Mouse (Mus musculus) c-Kit-positive CD71-positive TER-119-negative erythroid progenitor cells, embryonic 14.5 days (primary cell): Measurements from ENCODE around the gene Tnrc18.

Source experiments
- DNase-seq: peaks from one replicate; pipeline ENCODE4 v3.0.0-alpha.2; 2013; ENCODE audit warnings: low read depth

Tnrc18 gene

DNA sequence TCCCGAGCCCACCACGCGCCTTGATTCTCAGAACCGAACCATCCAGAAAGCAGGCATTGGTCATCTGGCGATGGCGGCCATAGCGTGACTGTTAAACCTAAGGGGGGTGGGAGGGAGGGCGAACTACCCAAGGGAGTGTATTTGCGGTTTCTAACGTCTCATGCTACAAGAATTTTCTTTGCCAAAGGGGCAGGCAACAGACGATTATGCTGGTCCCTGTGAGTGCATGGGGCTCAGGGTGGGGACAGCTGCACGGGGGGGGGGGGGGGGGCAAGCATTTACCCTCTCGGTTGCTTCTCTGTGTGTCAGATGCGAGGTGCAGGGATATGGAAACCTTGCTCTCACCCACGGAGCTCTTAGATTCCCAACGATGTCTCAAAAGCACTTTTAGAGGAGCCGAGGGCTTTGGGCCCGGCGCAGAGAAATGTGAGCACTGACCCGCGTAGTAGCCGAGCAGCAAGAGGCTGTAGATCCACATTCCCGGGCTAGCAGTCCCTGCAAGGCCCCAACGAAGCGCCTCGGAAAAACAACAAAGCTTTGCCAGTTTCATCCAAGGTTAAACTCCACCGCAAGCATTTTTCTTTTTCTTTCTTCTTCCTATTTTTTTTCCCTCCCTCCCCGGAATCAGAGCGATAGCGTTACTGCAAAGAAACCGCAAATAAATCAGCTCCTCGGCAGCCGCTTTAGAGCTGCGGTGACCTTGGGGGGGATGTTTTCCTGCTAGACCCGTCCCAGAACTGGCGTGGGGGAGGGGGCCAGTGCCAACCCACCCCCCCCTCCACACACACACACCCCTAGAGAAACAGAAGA is 5.0 kb upstream of the Tnrc18 start:
- DNase-seq, result no peak

GRCm38 (mm10) chr5:142821974-142822285 is 4.5 kb upstream of the Tnrc18 start:
- DNase-seq, result no peak

- no peak for DNase-seq
These were observed 4.0 kb upstream of the Tnrc18 start for GRCm38 (mm10) chr5:142821266-142821973.

DNA sequence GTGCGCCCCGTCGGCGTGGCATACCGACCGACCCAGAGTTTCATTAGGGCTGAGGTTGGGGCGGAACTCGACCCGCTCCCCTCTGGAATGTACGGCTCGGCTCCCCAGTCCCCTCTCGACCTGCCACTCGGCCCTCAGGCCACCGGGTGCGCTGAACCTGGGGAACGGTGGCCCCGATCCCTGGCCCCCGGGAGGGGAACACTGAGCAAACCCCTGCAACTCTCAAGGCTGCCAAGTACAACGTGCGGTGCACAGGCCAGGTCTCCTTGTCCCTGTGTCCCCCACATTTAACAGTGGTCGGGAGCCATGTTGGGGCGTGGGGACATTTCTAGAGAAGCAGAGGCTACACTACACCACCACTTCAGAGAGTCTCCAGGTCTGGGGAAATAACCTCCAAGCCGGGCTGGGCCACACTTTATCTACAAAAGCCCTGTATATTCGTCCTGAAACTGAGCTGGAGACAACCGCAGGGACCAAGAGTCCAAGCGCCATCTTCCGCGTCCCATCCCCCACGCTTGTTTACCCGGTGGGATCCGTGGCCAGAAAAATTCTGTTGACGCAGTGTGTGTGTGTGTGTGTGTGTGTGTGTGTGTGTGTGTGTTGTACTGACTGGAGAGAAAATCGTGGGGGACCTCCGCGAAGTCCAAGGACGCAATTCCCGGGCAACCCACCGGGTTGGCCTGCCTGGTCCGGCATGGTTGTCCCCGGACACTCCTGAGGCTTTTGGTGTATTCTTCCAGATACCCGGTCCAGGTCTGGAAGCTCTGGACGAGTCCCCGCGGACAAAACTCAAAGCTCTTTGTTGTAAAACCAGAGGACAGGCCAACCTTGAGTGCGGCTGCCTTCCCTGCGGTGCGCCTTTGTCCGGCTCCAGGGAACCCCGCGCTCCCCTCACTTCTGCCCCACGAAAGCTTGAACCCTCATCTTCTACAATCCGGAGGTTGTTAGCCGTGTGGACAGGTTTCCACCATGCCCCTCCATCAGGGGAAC is 3.1 kb upstream of the Tnrc18 start:
- no peak for DNase-seq

DNA sequence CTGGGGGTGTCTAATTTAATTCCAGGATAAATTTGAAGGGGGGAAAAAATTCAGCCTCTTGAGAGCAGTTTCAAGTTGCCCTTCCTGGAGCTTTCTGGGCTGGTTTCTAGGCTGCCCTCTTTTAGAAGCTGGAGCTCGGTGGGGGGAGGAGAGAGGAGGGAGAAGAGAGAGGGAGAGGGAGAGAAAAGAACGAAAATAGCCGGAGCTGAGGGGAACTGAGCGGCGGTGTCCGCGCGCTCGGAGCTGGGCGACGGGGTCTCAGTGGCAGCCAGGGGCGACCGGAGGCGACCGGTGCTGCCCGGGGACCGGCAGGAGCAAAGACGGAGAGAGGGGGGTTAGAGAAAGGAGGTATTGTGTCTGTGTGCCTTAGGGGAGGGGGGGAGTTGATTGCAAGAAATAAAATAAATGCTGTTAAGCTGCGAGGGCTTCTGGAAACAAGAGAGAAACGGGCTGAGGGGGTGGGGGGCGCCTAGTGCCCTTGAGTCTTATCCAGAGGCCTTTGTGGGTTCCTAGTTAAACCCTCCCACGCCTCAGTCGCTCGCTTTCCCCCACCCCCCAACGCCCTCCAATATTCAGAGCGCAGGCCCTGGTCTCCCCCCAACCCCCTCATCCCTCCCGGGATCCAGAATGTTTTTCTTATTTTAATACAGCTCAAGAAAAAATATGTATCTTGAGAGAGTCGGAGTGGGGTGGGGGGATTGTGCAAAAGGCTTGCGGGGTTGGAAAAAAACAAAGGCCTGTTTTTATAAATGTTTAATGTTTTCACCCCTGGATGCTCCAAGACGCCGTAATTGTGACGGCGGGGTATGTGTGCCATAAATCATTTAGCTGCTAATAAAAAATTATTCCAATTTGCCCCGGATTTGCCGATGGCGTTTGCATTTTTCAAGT is 2.2 kb upstream of the Tnrc18 start:
- DNase-seq, result no peak

DNA sequence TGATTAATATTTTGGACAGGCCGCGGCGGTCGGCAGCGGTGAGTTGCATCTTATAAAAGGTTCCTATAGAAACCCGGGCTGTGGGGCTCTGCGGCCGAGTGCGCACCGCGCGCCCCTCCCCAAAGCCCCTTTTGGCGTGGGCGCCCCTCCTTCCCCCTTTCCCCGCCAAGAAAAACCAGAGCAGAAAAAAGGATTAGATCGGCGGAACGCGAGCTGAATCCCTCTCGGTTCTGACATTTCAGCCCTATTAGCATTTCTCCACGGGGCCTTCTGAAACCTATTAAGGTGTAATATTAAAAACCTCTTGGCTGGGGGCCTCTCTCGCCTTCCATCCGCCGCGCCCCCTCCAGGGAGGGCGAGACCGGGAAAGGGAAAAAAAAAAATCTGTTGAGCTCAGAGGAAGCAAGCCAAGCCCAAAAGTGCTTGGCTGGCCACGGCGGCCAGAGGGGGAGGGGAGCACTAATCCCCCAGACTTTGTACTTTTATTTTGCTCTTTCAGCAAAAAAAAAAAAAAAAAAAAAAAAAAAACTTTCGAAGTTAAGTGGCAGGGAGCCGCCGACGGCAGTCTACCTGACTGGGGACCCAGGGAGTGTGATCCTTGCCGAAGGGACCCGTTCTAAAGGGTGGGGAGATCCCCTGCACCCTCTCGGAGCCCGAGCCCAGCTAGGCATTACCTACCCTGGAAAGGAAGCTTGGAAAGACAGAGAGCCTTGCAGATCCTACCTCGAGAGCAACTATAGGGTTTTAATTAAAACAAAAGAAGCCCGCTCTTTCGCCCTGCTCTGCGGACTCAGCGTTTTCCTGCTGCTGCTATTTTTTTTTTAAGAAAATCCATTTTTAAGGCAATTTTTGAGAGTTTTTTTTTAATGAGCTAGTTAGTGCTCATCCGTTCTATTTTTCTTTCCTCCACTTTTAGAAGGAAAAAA is 1.2 kb upstream of the Tnrc18 start:
- DNase-seq, result no peak

DNA sequence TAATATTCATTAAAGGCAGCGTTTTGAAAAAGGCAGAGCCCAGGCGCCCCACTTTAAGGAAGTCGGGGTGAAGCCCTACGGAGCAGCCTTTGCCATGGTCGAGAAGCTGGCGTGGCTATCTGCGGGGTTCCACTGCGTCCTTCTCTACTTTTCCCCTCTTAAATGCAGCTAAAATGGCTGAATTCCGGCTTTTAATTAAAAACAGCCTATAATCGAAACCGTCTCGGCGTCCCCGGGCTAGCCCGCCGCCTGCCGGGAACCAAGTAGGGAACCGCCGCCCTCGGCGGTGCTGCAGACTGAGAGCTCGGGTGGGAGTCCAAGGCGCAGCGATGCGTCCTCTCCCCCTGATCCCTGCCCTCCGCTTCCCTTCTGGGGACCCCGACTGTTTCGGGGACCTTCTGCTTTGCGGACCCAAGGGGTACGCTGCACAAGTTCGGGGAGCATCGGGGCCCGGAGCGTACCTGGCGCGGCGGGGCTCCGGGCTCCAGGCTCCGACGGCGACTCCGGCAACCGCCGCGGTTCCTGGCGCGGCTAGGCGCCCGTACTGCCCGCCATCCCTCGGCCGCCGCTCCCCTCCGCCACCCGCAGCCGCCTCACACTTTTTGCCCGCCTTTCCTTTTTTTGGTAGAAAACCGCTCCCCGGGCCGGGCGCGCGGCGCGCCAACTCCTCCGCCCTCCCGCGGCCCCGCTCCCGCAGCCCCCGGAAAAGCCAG is 495 bp downstream of the Tnrc18 start:
- DNase-seq, result no peak

DNA sequence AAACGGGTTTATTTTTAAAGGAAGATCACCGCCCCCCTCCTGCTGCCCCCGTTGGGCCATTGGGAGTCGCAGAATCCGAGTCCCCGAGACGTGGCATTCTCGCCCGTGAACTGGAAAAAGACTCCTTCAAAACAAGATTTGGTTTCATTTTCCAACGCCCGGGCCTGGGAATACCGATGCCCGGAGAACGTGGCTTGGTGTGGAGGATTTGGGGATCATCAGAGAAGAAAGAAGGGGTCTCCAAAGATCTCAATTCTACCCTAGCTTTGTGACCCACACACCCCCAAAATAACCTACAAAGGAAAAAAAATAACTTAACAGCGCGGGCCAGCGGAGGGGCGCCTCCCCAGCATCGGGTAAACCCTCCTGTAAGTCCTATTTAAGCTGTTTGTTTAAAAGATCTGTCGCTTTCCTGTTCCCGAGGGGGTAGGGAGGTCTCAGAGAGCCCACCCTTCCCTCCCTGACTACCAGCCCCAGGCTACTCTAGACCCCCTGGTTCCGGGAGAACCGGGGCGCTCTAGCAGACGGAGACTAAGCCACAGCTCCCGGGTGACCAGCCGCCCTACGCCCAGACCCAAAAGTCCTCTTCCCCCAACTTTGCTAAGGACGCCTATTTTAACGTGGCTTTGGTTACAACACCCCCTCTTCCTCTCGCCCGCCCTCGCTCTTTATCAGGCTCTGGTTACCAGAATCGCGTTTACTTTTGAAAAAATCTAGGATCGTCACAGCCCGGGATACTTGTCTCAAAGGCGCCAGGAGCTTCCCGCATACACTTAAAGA is 1.2 kb downstream of the Tnrc18 start:
- DNase-seq, result no peak

DNA sequence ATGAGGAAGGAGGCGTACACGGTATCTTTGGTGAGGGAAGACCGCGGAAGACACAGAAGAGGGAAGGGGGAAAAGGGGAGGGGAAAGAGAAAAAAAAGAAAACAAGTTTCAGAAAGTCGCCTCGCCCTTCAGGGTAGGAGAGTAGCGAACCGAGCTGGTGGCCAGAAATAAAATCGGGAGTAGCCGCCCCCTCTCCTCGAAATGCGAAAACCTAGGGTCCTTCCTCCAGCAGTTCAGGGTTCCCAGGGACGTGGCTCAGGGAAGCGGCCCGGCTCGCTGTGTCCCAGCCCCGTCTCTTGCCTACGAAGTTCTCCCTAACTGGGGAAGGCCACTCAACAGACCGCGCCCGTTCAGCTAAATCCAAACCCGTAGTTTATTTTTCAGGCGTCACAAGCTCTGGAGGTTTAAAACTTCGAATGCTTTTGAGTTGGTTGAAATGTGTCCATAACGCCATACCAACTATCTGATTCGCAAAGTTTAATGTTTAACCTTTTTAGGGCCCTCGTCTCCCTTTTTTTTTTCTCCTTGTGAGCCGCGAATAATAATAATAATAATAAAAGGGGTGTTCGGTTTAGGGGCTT is 2.0 kb downstream of the Tnrc18 start:
- DNase-seq, result no peak

DNA sequence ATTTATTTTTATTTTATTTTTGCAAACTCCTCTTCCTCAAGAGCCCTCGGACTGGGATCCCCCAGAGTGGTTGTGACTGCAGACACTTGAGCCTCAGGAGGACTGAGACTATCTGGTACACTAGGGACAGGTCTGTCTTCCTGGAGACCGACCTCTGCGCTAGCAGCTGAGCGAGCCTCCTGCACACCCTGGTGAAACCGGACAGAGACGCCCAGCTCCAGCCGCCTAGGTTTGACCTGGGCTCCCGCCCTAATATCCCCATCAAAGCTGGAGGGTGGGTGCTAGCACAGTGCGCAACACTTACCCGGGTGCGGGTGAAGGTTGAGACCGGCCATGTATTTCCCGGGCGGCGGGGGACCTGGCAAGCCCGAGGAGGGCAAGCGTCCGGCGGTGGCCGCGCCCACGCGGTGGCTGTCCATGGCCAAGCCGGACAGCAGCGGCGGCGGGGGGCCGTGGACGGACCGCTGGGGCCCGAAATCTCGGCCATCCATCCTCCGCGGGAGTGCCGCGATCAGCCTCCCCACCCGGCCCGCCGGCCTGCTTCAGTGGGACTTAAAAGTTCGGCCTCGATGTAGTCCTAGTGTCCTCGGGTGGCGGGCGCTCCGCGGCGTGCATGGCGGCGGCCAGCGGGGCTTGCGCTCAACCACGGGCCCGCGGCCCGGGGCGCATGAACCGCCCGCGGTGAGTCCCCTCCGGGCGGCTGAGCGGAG is 2.6 kb downstream of the Tnrc18 start:
- no peak for DNase-seq

GRCm38 (mm10) chr5:142814161-142814651 is 3.3 kb downstream of the Tnrc18 start:
- no peak for DNase-seq

DNA sequence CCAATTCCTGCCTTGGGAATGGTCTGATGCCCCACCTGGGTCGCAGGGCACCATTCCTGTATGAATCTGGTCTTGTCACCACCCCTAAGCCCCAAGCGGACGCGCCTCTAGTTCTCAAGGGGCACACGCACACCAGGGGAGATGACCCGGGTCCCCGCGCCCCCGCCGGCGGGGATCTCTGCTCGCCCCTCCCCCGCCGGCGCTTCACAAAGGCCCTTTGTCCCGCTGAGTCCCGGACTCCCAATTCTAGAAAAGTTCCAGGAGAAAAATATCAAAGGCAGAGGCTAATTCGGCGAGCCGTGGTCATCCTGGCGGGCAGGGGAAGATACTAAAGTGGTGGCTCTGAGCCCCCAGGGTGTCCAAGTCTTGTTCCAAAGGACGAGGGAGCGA is 3.7 kb downstream of the Tnrc18 start:
- no peak for DNase-seq

DNA sequence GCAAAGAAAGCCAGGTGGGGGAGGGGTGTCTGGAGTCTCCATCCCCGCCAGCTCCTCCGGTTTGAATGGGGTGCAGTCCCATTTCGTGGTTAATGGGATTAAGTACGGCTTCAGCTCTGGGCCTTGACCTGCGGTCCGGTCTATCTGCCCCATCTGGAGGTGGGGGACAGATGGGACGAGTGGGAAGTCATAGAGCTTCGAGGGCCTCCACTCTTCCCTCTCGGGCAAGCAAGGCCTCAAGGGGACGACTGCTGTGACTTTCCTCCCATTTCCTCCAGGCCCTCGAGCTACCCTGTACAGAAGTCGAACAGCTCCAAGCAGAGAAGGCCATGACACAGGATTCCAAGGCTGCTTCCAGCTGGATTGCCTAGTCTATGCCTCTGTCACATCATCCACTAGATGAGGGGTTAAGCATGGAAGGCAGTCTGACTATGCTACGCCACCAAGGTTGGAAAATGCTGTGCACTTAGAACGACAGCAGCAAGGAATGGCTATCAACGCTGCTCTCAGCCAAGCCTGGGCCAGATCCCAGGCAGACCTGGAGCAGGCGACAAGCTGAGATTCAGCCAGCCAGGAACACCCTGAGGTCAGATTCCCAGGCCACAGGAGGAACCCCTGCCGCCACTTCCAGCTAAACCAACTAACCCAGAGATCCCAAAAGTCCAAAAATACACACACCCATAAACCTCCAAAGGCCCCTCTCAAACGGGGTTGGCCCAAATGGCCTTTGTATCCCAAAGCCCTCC is 4.3 kb downstream of the Tnrc18 start:
- no peak for DNase-seq

DNA sequence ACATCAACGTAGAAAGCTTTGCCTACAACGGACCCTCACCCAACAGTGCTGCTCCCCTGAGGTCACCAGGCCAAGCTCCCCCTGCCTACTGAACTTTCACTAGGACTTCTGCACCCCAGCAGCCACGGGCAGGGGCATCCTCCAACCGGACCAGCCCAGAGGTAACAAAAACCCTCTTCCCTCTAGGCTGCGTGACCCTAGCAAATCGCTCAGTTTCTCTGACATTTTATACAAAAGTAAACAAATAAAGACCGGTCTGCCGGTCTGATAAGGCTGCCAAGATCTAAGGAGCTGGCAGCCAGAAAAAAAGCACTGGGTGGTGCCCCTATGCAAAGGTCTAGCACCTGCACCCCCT is 4.9 kb downstream of the Tnrc18 start:
- DNase-seq, result no peak

- DNase-seq, result no peak
These were observed 5.5 kb downstream of the Tnrc18 start for GRCm38 (mm10) chr5:142811870-142812443.

DNA sequence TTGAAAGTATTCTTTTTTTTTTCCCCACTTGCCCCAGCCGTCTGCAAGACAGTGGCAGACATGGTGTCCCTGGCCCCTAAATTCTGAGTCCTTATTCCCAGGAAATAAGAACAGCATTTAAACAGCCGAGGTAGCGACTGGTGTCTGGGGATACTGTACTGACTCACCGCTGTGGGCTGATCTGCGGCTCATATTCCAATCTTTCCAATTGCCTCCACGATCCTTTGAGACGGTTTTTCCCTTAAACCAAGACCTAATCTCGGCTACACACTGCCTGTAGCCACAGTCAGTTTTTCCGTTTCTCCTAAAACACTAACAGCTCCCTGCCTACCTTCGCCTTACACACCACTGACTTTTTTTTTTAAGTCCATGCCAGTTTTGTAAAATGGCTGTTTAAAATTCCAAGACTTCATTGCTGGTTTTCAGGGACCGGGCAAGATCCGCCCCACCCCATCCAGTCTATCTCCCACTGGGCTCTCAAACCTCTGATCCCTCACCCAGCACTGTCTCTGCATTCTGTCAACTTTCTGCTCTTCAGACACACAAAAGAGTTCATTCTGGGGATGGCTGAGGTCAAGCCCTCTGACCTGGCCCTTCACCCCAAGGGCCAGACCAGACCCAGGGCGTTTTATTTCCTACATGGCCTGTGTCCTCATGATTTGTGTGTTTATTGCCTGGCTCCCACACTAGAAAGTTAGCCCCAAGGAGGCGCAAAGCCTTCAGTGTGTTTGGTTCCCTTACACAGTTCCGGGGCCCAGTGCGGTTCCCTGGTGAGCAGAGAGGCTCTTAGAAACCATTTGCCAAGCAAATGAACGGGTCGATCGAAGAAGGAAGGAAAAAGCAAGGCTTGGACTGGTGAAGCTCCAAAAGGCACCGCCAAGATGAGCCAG is 6.5 kb downstream of the Tnrc18 start:
- no peak for DNase-seq
